Mouse (Mus musculus) liver, embryonic 11.5 days (tissue): Measurements from ENCODE around the gene Cep295nl. TPM values are rescaled to one million over a fixed set of nuclear protein-coding genes. Genes with fewer than 3 reads are reported as not detected.

ENCODE experiments used
- ATAC-seq: fragments of 200-750 bp; cut with Nextera tagmentation; replicated peaks from 2 replicates; pipeline ENCODE4 v1.8.0; 2017; ENCODE audit warnings: moderate number of reproducible peaks, mild to moderate bottlenecking, moderate TSS enrichment, moderate library complexity; ENCODE audit not compliant: low FRiP score
- DNase-seq: peaks from one replicate; pipeline ENCODE4 v3.0.0-alpha.2; 2017; ENCODE audit warnings: low spot score
- H3K27ac ChIP-seq: fragments of 300-500 bp; sonication (generic); 2 replicates; pipeline ENCODE4 v1.5.1; 2014; ENCODE audit warnings: mild to moderate bottlenecking, low read depth, low read length, control low read depth
- H3K27me3 ChIP-seq: fragments of 300-500 bp; sonication (generic); replicated peaks from 2 replicates; pipeline ENCODE4 v1.6.1; 2014; ENCODE audit warnings: low read length, mixed read lengths; ENCODE audit not compliant: control insufficient read depth, insufficient read depth
- H3K36me3 ChIP-seq: fragments of 300-500 bp; sonication (generic); 2 replicates; pipeline ENCODE4 v1.6.1; 2014; ENCODE audit warnings: mild to moderate bottlenecking, low read length, moderate library complexity, mixed read lengths; ENCODE audit not compliant: control insufficient read depth, insufficient read depth
- H3K4me1 ChIP-seq: fragments of 300-500 bp; sonication (generic); replicated peaks from 2 replicates; pipeline ENCODE4 v1.6.1; 2014; ENCODE audit warnings: low read length, mixed read lengths; ENCODE audit not compliant: control insufficient read depth, insufficient read depth
- H3K4me2 ChIP-seq: fragments of 300-500 bp; sonication (generic); 2 replicates; pipeline ENCODE4 v1.6.1; 2014; ENCODE audit warnings: mild to moderate bottlenecking, control low read depth, moderate library complexity
- H3K4me3 ChIP-seq: fragments of 300-500 bp; sonication (generic); 2 replicates; pipeline ENCODE4 v1.5.1; 2014; ENCODE audit warnings: low read depth, low read length, control low read depth
- H3K9ac ChIP-seq: fragments of 300-500 bp; sonication (generic); 2 replicates; pipeline ENCODE4 v1.6.1; 2014; ENCODE audit warnings: low read depth, low read length, control low read depth
- H3K9me3 ChIP-seq: fragments of 300-500 bp; sonication (generic); 2 replicates; pipeline ENCODE4 v1.6.1; 2016; ENCODE audit warnings: low read length, inconsistent platforms, mixed read lengths; ENCODE audit not compliant: control insufficient read depth
- WGBS: fragments of 180-500 bp; shearing (Covaris S2); extraction: QIAGEN DNeasy Blood & Tissue Kit; methylation state at CpG from one replicate; pipeline ENCODE4 v1.1.7; 2014; 5-methylcytosine and 5-hydroxymethylcytosine counted together
- polyA plus RNA-seq: library from polyadenylated mRNA; unstranded; fragments of >200 nt; fragmentation: Nextera tagmentation; extraction: Ambion mirVana; gene quantifications from 2 replicates; pipeline ENCODE4 v1.2.1, GENCODE M21; 2014

The Cep295nl gene
- polyA plus RNA-seq, 1 experiment from 2014 or later, result not detected

- H3K4me2 ChIP-seq, result peak overlapping the region; percentile 18; the same call in 1 of the 2 replicates
- no peaks in the 10 kb centered on the region for H3K36me3 ChIP-seq
- no peak overlapping the region for H3K4me3 ChIP-seq
- H3K27me3 ChIP-seq, result no peaks in the 10 kb centered on the region
- H3K9me3 ChIP-seq, result no peaks in the 10 kb centered on the region
- DNase-seq, result no peak
- H3K27ac ChIP-seq, result no peak overlapping the region; the same call in 1 of the 2 replicates
- 3% methylated on average over 8 of the region's 8 CpGs for WGBS
- no peak overlapping the region for H3K9ac ChIP-seq
- no peak for ATAC-seq
- peaks cover 7% of the 10 kb centered on the region for H3K4me1 ChIP-seq
These were observed 20.7 kb upstream of the Cep295nl start for GRCm38 (mm10) chr11:118362971-118363518.

GRCm38 (mm10) chr11:118362501-118362900 lies 20.2 kb upstream of the Cep295nl start:
- peaks cover 7% of the 10 kb centered on the region for H3K4me1 ChIP-seq
- 36% methylated on average over 1 of the region's 1 CpGs for WGBS
- no peak overlapping the region for H3K9ac ChIP-seq
- H3K9me3 ChIP-seq, result no peaks in the 10 kb centered on the region
- no peak overlapping the region for H3K4me3 ChIP-seq
- no peaks in the 10 kb centered on the region for H3K27me3 ChIP-seq
- ATAC-seq (no peak), DNase-seq (no peak)
- no peak overlapping the region; the same call in 1 of the 2 replicates for H3K27ac ChIP-seq
- no peaks in the 10 kb centered on the region for H3K36me3 ChIP-seq
- no peak overlapping the region for H3K4me2 ChIP-seq

- DNase-seq (no peak), ATAC-seq (no peak)
- H3K36me3 ChIP-seq, result no peaks in the 10 kb centered on the region
- no peak overlapping the region for H3K4me3 ChIP-seq
- H3K4me2 ChIP-seq, result no peak overlapping the region
- H3K27me3 ChIP-seq, result peaks cover 5% of the 10 kb centered on the region
- 57% methylated on average over 10 of the region's 10 CpGs for WGBS
- H3K9ac ChIP-seq, result no peak overlapping the region
- no peak overlapping the region for H3K27ac ChIP-seq
- no peaks in the 10 kb centered on the region for H3K9me3 ChIP-seq
- H3K4me1 ChIP-seq, result peaks cover 7% of the 10 kb centered on the region
These were observed 18.6 kb upstream of the Cep295nl start for GRCm38 (mm10) chr11:118360907-118361341.

- H3K27ac ChIP-seq, result no peak overlapping the region
- peaks cover 9% of the 10 kb centered on the region for H3K4me1 ChIP-seq
- peaks cover 9% of the 10 kb centered on the region for H3K27me3 ChIP-seq
These were observed 18.2 kb upstream of the Cep295nl start for GRCm38 (mm10) chr11:118360491-118360890.

GRCm38 (mm10) chr11:118355640-118356039 lies 13.3 kb upstream of the Cep295nl start, which contains the start of gene Timp2:
Gene Timp2, minus strand, starts transcription at chr11:118355740.
- Histone ChIP-seq H3K27me3 (peaks cover 31% of the 10 kb centered on the region), H3K27ac (peak within 1 kb of the TSS; percentile 48; the same call in 1 of the 2 replicates), H3K9me3 (no peaks in the 10 kb centered on the region), H3K36me3 (no peaks in the 10 kb centered on the region), H3K4me1 (peaks cover 6% of the 10 kb centered on the region), H3K4me3 (peak within 1 kb of the TSS; percentile 56), H3K4me2 (peak within 1 kb of the TSS; percentile 67), H3K9ac (peak within 1 kb of the TSS; percentile 60)
- WGBS, result 47% methylated on average over 6 of the region's 6 CpGs
- ATAC-seq (no peak), DNase-seq (no peak)

More at GRCm38 (mm10) chr11:118360491-118360890, 18.2 kb upstream of the Cep295nl start:
- ATAC-seq (no peak), DNase-seq (no peak)
- H3K9ac ChIP-seq, result no peak overlapping the region
- no peaks in the 10 kb centered on the region for H3K9me3 ChIP-seq
- H3K4me2 ChIP-seq, result no peak overlapping the region
- 63% methylated on average over 7 of the region's 7 CpGs for WGBS
- H3K36me3 ChIP-seq, result no peaks in the 10 kb centered on the region
- no peak overlapping the region for H3K4me3 ChIP-seq

- H3K27me3 ChIP-seq, result peaks cover 31% of the 10 kb centered on the region
These were observed 12.9 kb upstream of the Cep295nl start for GRCm38 (mm10) chr11:118355205-118355604.

GRCm38 (mm10) chr11:118354636-118355191 lies 12.4 kb upstream of the Cep295nl start:
- H3K27ac ChIP-seq, result peak overlapping the region; percentile 48; the same call in 1 of the 2 replicates
- WGBS, result 2% methylated on average over 42 of the region's 47 CpGs
- H3K9me3 ChIP-seq, result no peaks in the 10 kb centered on the region
- ATAC-seq (peak; percentile 18; the same call in 1 of the 2 replicates), DNase-seq (peak; percentile 44)
- peaks cover 31% of the 10 kb centered on the region for H3K27me3 ChIP-seq
- peaks cover 3% of the 10 kb centered on the region; the same call in 1 of the 2 replicates for H3K4me1 ChIP-seq
- peak overlapping the region; percentile 67 for H3K4me2 ChIP-seq
- H3K9ac ChIP-seq, result peak overlapping the region; percentile 60
- no peaks in the 10 kb centered on the region for H3K36me3 ChIP-seq
- H3K4me3 ChIP-seq, result peak overlapping the region; percentile 56

More at GRCm38 (mm10) chr11:118355205-118355604, 12.9 kb upstream of the Cep295nl start:
- peak; percentile 69 for DNase-seq
- Histone ChIP-seq H3K36me3 (no peaks in the 10 kb centered on the region), H3K4me1 (0 out of 2 replicates have a peak, but pooled peaks cover 3% of the 10 kb centered on the region), H3K9me3 (no peaks in the 10 kb centered on the region), H3K27ac (no peak overlapping the region; the same call in 1 of the 2 replicates), H3K4me3 (peak overlapping the region; percentile 56), H3K4me2 (peak overlapping the region; percentile 67), H3K9ac (peak overlapping the region; percentile 60)
- peak; percentile 66 for ATAC-seq
- WGBS, result under 1% methylated on average over 43 of the region's 43 CpGs

- Histone ChIP-seq H3K27ac (no peak overlapping the region; the same call in 1 of the 2 replicates), H3K4me3 (no peak overlapping the region), H3K4me2 (no peak overlapping the region), H3K9ac (no peak overlapping the region), H3K9me3 (no peaks in the 10 kb centered on the region), H3K27me3 (peaks cover 12% of the 10 kb centered on the region), H3K4me1 (peaks cover 20% of the 10 kb centered on the region), H3K36me3 (no peaks in the 10 kb centered on the region)
- 81% methylated on average over 5 of the region's 5 CpGs for WGBS
- ATAC-seq (no peak), DNase-seq (no peak)
These were observed 7.2 kb upstream of the Cep295nl start for GRCm38 (mm10) chr11:118349494-118349893.
